12 mouse cellular contexts compared by ENCODE assay signal in genomic region chr1:152607765-152608164, GRCm38 (mm10).
DNase-seq lines count a peak whose midpoint lies in the region; ATAC-seq and TF ChIP-seq lines count a peak whose summit lies in the region.
"Had no signal": no experiment of that assay in that cellular context is flagged by ENCODE, and none has a peak within 500 bp of the region (broad histone marks: within the 10 kb centered on the region; RNA-seq: fewer than 3 reads in every experiment).

No protein-coding gene starts in this region.

- H3K36me3 ChIP-seq in heart, embryonic 13.5 days = peaks cover 50% of the 10 kb centered on the region
- H3K36me3 ChIP-seq in lung, postnatal 0 days (ENCODE audit: insufficient read depth, low read length) = no peaks in the 10 kb centered on the region
- H3K36me3 ChIP-seq in midbrain, postnatal 0 days (ENCODE audit: insufficient read depth, low read length) = no peaks in the 10 kb centered on the region
- H3K36me3 ChIP-seq: hindbrain, embryonic 15.5 days; liver, embryonic 13.5 days had no signal

- peaks cover 81% of the 10 kb centered on the region for H3K4me1 ChIP-seq in heart, embryonic 13.5 days
- H3K4me1 ChIP-seq in lung, postnatal 0 days (ENCODE audit: insufficient read depth, low read depth, low read length) = peaks cover 19% of the 10 kb centered on the region; the same call in 1 of the 2 replicates
- peaks cover 10% of the 10 kb centered on the region; the same call in 1 of the 2 replicates for H3K4me1 ChIP-seq in embryonic fibroblast, embryonic 13.5 days (ENCODE audit: control insufficient read depth, insufficient read depth, low read length)
- no peaks in the 10 kb centered on the region for H3K4me1 ChIP-seq in midbrain, postnatal 0 days (ENCODE audit: insufficient read depth, low read length)

- TF ChIP-seq CTCF in lung, postnatal 0 days (IDR thresholded peaks at IDR 0.05) = no peak
- no peak for TF ChIP-seq CTCF in embryonic fibroblast, embryonic 13.5 days (IDR thresholded peaks at IDR 0.05; ENCODE audit: borderline replicate concordance, insufficient read depth, low read length)
- no peak for TF ChIP-seq CTCF in midbrain, postnatal 0 days (IDR thresholded peaks at IDR 0.05)

- no peak for TF ChIP-seq POLR2A in embryonic fibroblast, embryonic 13.5 days (IDR thresholded peaks at IDR 0.05; ENCODE audit: low read depth, low read length)

- TF ChIP-seq EP300 in lung, postnatal 0 days (IDR thresholded peaks at IDR 0.05) = no peak

- H3K9me3 ChIP-seq in heart, embryonic 13.5 days = no peaks in the 10 kb centered on the region
- H3K9me3 ChIP-seq in lung, postnatal 0 days (ENCODE audit: low read length) = no peaks in the 10 kb centered on the region
- no peaks in the 10 kb centered on the region for H3K9me3 ChIP-seq in midbrain, postnatal 0 days (ENCODE audit: low read length)
- H3K9me3 ChIP-seq: hindbrain, embryonic 15.5 days; liver, embryonic 13.5 days had no signal

- no peak overlapping the region for H3K4me2 ChIP-seq in heart, embryonic 13.5 days
- H3K4me2 ChIP-seq in lung, postnatal 0 days (replicated peaks; ENCODE audit: low read depth, low read length) = peak overlapping the region; percentile 25; the same call in 1 of the 2 replicates
- no peak overlapping the region for H3K4me2 ChIP-seq in midbrain, postnatal 0 days (ENCODE audit: low read depth, low read length, poor library complexity, severe bottlenecking)
- H3K4me2 ChIP-seq: hindbrain, embryonic 15.5 days; liver, embryonic 13.5 days had no signal

- no peak overlapping the region for H3K9ac ChIP-seq in heart, embryonic 13.5 days
- H3K9ac ChIP-seq in lung, postnatal 0 days (replicated peaks; ENCODE audit: low read depth) = no peak overlapping the region
- no peak overlapping the region for H3K9ac ChIP-seq in midbrain, postnatal 0 days (replicated peaks; ENCODE audit: low read length, poor library complexity, severe bottlenecking)
- H3K9ac ChIP-seq: hindbrain, embryonic 15.5 days; liver, embryonic 13.5 days had no signal

- H3K27me3 ChIP-seq in heart, embryonic 13.5 days (replicated peaks) = no peaks in the 10 kb centered on the region
- H3K27me3 ChIP-seq in lung, postnatal 0 days (replicated peaks; ENCODE audit: insufficient read depth, low read length) = no peaks in the 10 kb centered on the region
- no peaks in the 10 kb centered on the region for H3K27me3 ChIP-seq in midbrain, postnatal 0 days (ENCODE audit: insufficient read depth, low read length)
- H3K27me3 ChIP-seq: hindbrain, embryonic 15.5 days had no signal

- no peak for ATAC-seq in heart, embryonic 13.5 days (ENCODE audit: extremely low read depth, insufficient number of reproducible peaks, low FRiP score, low TSS enrichment)
- ATAC-seq in lung, postnatal 0 days = no peak; the same call in 1 of the 2 replicates
- no peak for ATAC-seq in midbrain, postnatal 0 days (ENCODE audit: low FRiP score)

- WGBS in heart, embryonic 13.5 days = 53% methylated on average over 14 of the region's 14 CpGs
- 48% methylated on average over 14 of the region's 14 CpGs for WGBS in lung, postnatal 0 days
- 56% methylated on average over 14 of the region's 14 CpGs for WGBS in midbrain, postnatal 0 days

- peak overlapping the region; percentile 59 for H3K27ac ChIP-seq in heart, embryonic 13.5 days (replicated peaks)
- no peak overlapping the region for H3K27ac ChIP-seq in lung, postnatal 0 days (ENCODE audit: low read length)
- H3K27ac ChIP-seq in embryonic fibroblast, embryonic 13.5 days (ENCODE audit: insufficient read depth, low read length) = peak overlapping the region; percentile 67
- no peak overlapping the region for H3K27ac ChIP-seq in midbrain, postnatal 0 days (ENCODE audit: low read depth, low read length)
- H3K27ac ChIP-seq: forebrain, embryonic 10.5 days; hindbrain, embryonic 15.5 days; liver, embryonic 13.5 days had no signal

- H3K4me3 ChIP-seq in heart, embryonic 13.5 days = no peak overlapping the region
- H3K4me3 ChIP-seq in lung, postnatal 0 days (ENCODE audit: low read depth, low read length) = no peak overlapping the region
- H3K4me3 ChIP-seq in embryonic fibroblast, embryonic 13.5 days (ENCODE audit: insufficient read depth, low read length) = no peak overlapping the region
- no peak overlapping the region for H3K4me3 ChIP-seq in midbrain, postnatal 0 days (ENCODE audit: low read depth, low read length)
- H3K4me3 ChIP-seq: forebrain, embryonic 10.5 days; hindbrain, embryonic 15.5 days; liver, embryonic 13.5 days had no signal

- no peak for DNase-seq in heart, adult 8-10 months (ENCODE audit: low spot score)
- no peak for DNase-seq in lung, postnatal 0 days (ENCODE audit: low spot score)
- DNase-seq in lung, adult 18-20 months = no peak
- DNase-seq in kidney, postnatal 4 days = peak; percentile 51 to 65
- no peak for DNase-seq in urinary bladder, postnatal 10 days (ENCODE audit: low spot score)
- DNase-seq in midbrain, postnatal 0 days (ENCODE audit: low spot score) = no peak
- DNase-seq: adrenal gland, adult 8-10 months; liver, embryonic 13.5 days had no signal

Comparison
In these comparisons a context has a peak if more than half of its experiments do, and no peak if none do; other contexts are left out.
1. H3K27ac ChIP-seq: peak in heart, embryonic 13.5 days (single experiment) and embryonic fibroblast, embryonic 13.5 days (single experiment); none in lung, postnatal 0 days (single experiment) and midbrain, postnatal 0 days (single experiment).
2. DNase-seq: peak in kidney, postnatal 4 days (2 of 2); none in heart, adult 8-10 months (single experiment), lung, postnatal 0 days (single experiment), lung, adult 18-20 months (0 of 2), urinary bladder, postnatal 10 days (single experiment) and midbrain, postnatal 0 days (single experiment).